8 mouse cellular contexts compared by ENCODE assay signal in the genomic region with DNA sequence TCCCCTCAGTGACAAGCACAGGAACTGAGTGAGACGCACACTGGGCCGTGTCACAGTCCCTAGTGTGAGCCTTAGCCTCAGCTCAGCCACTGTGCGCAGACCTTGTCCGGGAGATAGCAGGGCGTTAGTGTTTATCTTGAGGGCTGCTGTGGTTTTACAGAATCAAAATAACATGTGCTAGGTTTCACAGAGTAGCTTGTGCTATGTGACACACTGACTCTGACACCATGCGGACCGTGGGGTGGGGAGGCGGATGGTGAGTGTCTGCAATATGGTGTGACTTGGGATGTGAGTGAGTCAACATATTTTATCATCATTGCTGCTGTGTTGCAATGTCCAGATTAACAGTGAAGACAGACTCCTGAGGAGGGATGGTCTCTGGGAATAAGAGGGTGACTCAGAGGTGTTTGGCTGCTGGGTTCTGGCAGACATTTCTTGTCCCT. TPM values are rescaled to one million over a fixed set of nuclear protein-coding genes. Genes with fewer than 3 reads are reported as not detected.
A peak's percentile ranks its signal among the peaks of the same experiment; 100 is the strongest.
DNase-seq lines count a peak whose midpoint lies in the region; ATAC-seq and TF ChIP-seq lines count a peak whose summit lies in the region.

No protein-coding gene starts in this region.

- H3K9me3 ChIP-seq in intestine, embryonic 16.5 days (ENCODE audit: control insufficient read depth, low read length): no peaks in the 10 kb centered on the region
- no peaks in the 10 kb centered on the region for H3K9me3 ChIP-seq in intestine, postnatal 0 days (ENCODE audit: control insufficient read depth)
- no peaks in the 10 kb centered on the region for H3K9me3 ChIP-seq in heart, embryonic 12.5 days (replicated peaks)
- H3K9me3 ChIP-seq in midbrain, postnatal 0 days (ENCODE audit: low read length): no peaks in the 10 kb centered on the region

- 82% methylated on average over 8 of the region's 8 CpGs for WGBS in intestine, embryonic 16.5 days
- 73% methylated on average over 8 of the region's 8 CpGs for WGBS in intestine, postnatal 0 days
- WGBS in heart, embryonic 12.5 days: 26% methylated on average over 8 of the region's 8 CpGs
- 87% methylated on average over 8 of the region's 8 CpGs for WGBS in midbrain, postnatal 0 days

- H3K27ac ChIP-seq in intestine, embryonic 16.5 days (ENCODE audit: low read length): no peak overlapping the region
- H3K27ac ChIP-seq in intestine, postnatal 0 days (ENCODE audit: low read depth, low read length): no peak overlapping the region
- peak overlapping the region; percentile 11 for H3K27ac ChIP-seq in heart, embryonic 12.5 days (ENCODE audit: poor library complexity, severe bottlenecking)
- H3K27ac ChIP-seq in midbrain, postnatal 0 days (ENCODE audit: low read depth, low read length): no peak overlapping the region

- H3K36me3 ChIP-seq in intestine, embryonic 16.5 days (ENCODE audit: control insufficient read depth, insufficient read depth, low read length): no peaks in the 10 kb centered on the region
- H3K36me3 ChIP-seq in intestine, postnatal 0 days (ENCODE audit: control insufficient read depth, insufficient read depth): no peaks in the 10 kb centered on the region
- peaks cover 27% of the 10 kb centered on the region for H3K36me3 ChIP-seq in heart, embryonic 12.5 days
- H3K36me3 ChIP-seq in midbrain, postnatal 0 days (ENCODE audit: insufficient read depth, low read length): peaks cover 21% of the 10 kb centered on the region

- no peak overlapping the region for H3K4me3 ChIP-seq in intestine, embryonic 16.5 days (ENCODE audit: low read length)
- no peak overlapping the region for H3K4me3 ChIP-seq in intestine, postnatal 0 days (ENCODE audit: low read depth, low read length)
- H3K4me3 ChIP-seq in heart, embryonic 12.5 days: no peak overlapping the region
- H3K4me3 ChIP-seq in midbrain, postnatal 0 days (ENCODE audit: low read depth, low read length): no peak overlapping the region

- ATAC-seq in intestine, embryonic 16.5 days: 0 out of 2 replicates have a peak, but pooled peaks have one; percentile 23
- no peak for ATAC-seq in intestine, postnatal 0 days
- peak; percentile 73 for ATAC-seq in activated CD4-positive, CD25-positive, alpha-beta regulatory T cell, adult 4 months
- ATAC-seq in heart, embryonic 12.5 days (ENCODE audit: insufficient number of reproducible peaks, low FRiP score): peak; percentile 72
- ATAC-seq in megakaryocyte-erythroid progenitor cell, adult 5-6 weeks (replicated peaks; ENCODE audit: low FRiP score, low TSS enrichment, poor library complexity, severe bottlenecking): peak; percentile 93
- no peak for ATAC-seq in midbrain, postnatal 0 days (ENCODE audit: low FRiP score)

- H3K4me1 ChIP-seq in intestine, embryonic 16.5 days (ENCODE audit: control insufficient read depth, insufficient read depth, low read length): no peaks in the 10 kb centered on the region
- H3K4me1 ChIP-seq in intestine, postnatal 0 days (replicated peaks; ENCODE audit: control insufficient read depth, insufficient read depth, low read length): no peaks in the 10 kb centered on the region
- H3K4me1 ChIP-seq in heart, embryonic 12.5 days (replicated peaks): peaks cover 19% of the 10 kb centered on the region
- no peaks in the 10 kb centered on the region for H3K4me1 ChIP-seq in midbrain, postnatal 0 days (ENCODE audit: insufficient read depth, low read length)

- TF ChIP-seq CTCF in intestine, postnatal 0 days (IDR thresholded peaks at IDR 0.05; ENCODE audit: low read depth): no peak
- no peak for TF ChIP-seq CTCF in midbrain, postnatal 0 days (IDR thresholded peaks at IDR 0.05)

- DNase-seq in layer of hippocampus, postnatal 25 days (ENCODE audit: extremely low spot score in 1 of 2, low spot score in 1 of 2): no peak
- DNase-seq in testis, postnatal 14 days (ENCODE audit: low spot score): no peak
- no peak for DNase-seq in midbrain, postnatal 0 days (ENCODE audit: low spot score)

- no peaks in the 10 kb centered on the region for H3K27me3 ChIP-seq in intestine, embryonic 16.5 days (replicated peaks; ENCODE audit: control insufficient read depth, insufficient read depth, low read length)
- H3K27me3 ChIP-seq in intestine, postnatal 0 days (replicated peaks; ENCODE audit: control insufficient read depth, insufficient read depth, low read length): no peaks in the 10 kb centered on the region
- H3K27me3 ChIP-seq in heart, embryonic 12.5 days (replicated peaks): no peaks in the 10 kb centered on the region
- no peaks in the 10 kb centered on the region for H3K27me3 ChIP-seq in midbrain, postnatal 0 days (ENCODE audit: insufficient read depth, low read length)

- no peak overlapping the region for H3K9ac ChIP-seq in intestine, embryonic 16.5 days (ENCODE audit: low read depth, low read length)
- no peak overlapping the region for H3K9ac ChIP-seq in intestine, postnatal 0 days (ENCODE audit: low read depth, low read length)
- peak overlapping the region; percentile 14; the same call in 1 of the 2 replicates for H3K9ac ChIP-seq in heart, embryonic 12.5 days
- no peak overlapping the region for H3K9ac ChIP-seq in midbrain, postnatal 0 days (replicated peaks; ENCODE audit: low read length, poor library complexity, severe bottlenecking)

- no peak overlapping the region for H3K4me2 ChIP-seq in intestine, embryonic 16.5 days (ENCODE audit: low read depth, low read length)
- no peak overlapping the region for H3K4me2 ChIP-seq in intestine, postnatal 0 days (replicated peaks; ENCODE audit: low read depth)
- no peak overlapping the region for H3K4me2 ChIP-seq in heart, embryonic 12.5 days
- no peak overlapping the region for H3K4me2 ChIP-seq in midbrain, postnatal 0 days (ENCODE audit: low read depth, low read length, poor library complexity, severe bottlenecking)

RNA-seq across cellular contexts. Expression of a gene that starts 17.1 kb away (rescaled TPM):
- polyA plus RNA-seq in intestine, embryonic 16.5 days (2015; fragmentation: Nextera tagmentation; extraction: Ambion mirVana): 5.8 and 6.4 TPM in 2 replicates
- polyA plus RNA-seq in intestine, postnatal 0 days (2015; fragmentation: Nextera tagmentation; extraction: Ambion mirVana): 1.7 and 2.8 TPM in 2 replicates
- polyA plus RNA-seq in activated CD4-positive, CD25-positive, alpha-beta regulatory T cell, adult 4 months (2017; shearing (Covaris generic)): 1 to 10 TPM in 1 of 2 experiments, under 1 TPM in 1; 0.83 to 1.1 TPM
- 13.9 and 14.7 TPM in 2 replicates for polyA plus RNA-seq in heart, embryonic 12.5 days (2016; fragmentation: Nextera tagmentation; extraction: Ambion mirVana)
- 0.87 and 1.0 TPM in 2 replicates for total RNA-seq in megakaryocyte-erythroid progenitor cell, adult 5-6 weeks (2014; fragmentation: Nextera tagmentation)
- total RNA-seq in megakaryocyte-erythroid progenitor cell, adult 5-6 weeks (2017): 2.3 and 2.9 TPM in 2 replicates
- total RNA-seq in layer of hippocampus, postnatal 25 days (2021): 1 to 10 TPM; 4.2 to 5.6 TPM
- total RNA-seq in midbrain, postnatal 0 days (2014; rRNA removed): 3.1 and 6.0 TPM in 2 replicates
- 3.9 and 4.3 TPM in 2 replicates for polyA plus RNA-seq in midbrain, postnatal 0 days (2015; fragmentation: Nextera tagmentation; extraction: Ambion mirVana)

RNA-seq across cellular contexts. Expression of a gene that starts 35.4 kb away (rescaled TPM):
- polyA plus RNA-seq in intestine, embryonic 16.5 days (2015; fragmentation: Nextera tagmentation; extraction: Ambion mirVana): 26.6 and 27.8 TPM in 2 replicates
- polyA plus RNA-seq in intestine, postnatal 0 days (2015; fragmentation: Nextera tagmentation; extraction: Ambion mirVana): 21.7 and 22.0 TPM in 2 replicates
- 10 to 100 TPM; 17.3 to 19.2 TPM for polyA plus RNA-seq in activated CD4-positive, CD25-positive, alpha-beta regulatory T cell, adult 4 months (2017; shearing (Covaris generic))
- 37.3 and 39.4 TPM in 2 replicates for polyA plus RNA-seq in heart, embryonic 12.5 days (2016; fragmentation: Nextera tagmentation; extraction: Ambion mirVana)
- 107 and 112 TPM in 2 replicates for total RNA-seq in megakaryocyte-erythroid progenitor cell, adult 5-6 weeks (2014; fragmentation: Nextera tagmentation)
- 94.5 and 98.9 TPM in 2 replicates for total RNA-seq in megakaryocyte-erythroid progenitor cell, adult 5-6 weeks (2017)
- 100 to 1,000 TPM; 138 to 149 TPM for total RNA-seq in layer of hippocampus, postnatal 25 days (2021)
- total RNA-seq in midbrain, postnatal 0 days (2014; rRNA removed): 128 and 157 TPM in 2 replicates
- 70.4 and 72.1 TPM in 2 replicates for polyA plus RNA-seq in midbrain, postnatal 0 days (2015; fragmentation: Nextera tagmentation; extraction: Ambion mirVana)

Comparison
In these comparisons a context has a peak if more than half of its experiments do, and no peak if none do; other contexts are left out.
1. ATAC-seq: peak in intestine, embryonic 16.5 days (single experiment), activated CD4-positive, CD25-positive, alpha-beta regulatory T cell, adult 4 months (single experiment), heart, embryonic 12.5 days (single experiment) and megakaryocyte-erythroid progenitor cell, adult 5-6 weeks (single experiment); none in intestine, postnatal 0 days (single experiment) and midbrain, postnatal 0 days (single experiment).